Mouse (Mus musculus) neural tube, embryonic 12.5 days (tissue): ENCODE measurements at regions not wholly inside any gene's neighbourhood (a gene's known extent, or its start where the extent isn't known, plus 50 kb on each side); places are given as distances from the start of the nearest gene placed in this dataset.

Experiments used
- ATAC-seq: fragments of 200-750 bp; cut with Nextera tagmentation; 2 replicates; pipeline ENCODE4 v1.8.0; 2017; ENCODE audit warnings: low read depth, mild to moderate bottlenecking, moderate TSS enrichment, moderate library complexity; ENCODE audit not compliant: low FRiP score
- H3K27ac ChIP-seq: fragments of 300-500 bp; sonication (generic); 2 replicates; pipeline ENCODE4 v1.5.1; 2016
- H3K27me3 ChIP-seq: fragments of 300-500 bp; sonication (generic); replicated peaks from 2 replicates; pipeline ENCODE4 v1.6.1; 2016; ENCODE audit warnings: mild to moderate bottlenecking
- H3K36me3 ChIP-seq: fragments of 300-500 bp; sonication (generic); 2 replicates; pipeline ENCODE4 v1.6.1; 2016; ENCODE audit warnings: mild to moderate bottlenecking
- H3K4me1 ChIP-seq: fragments of 300-500 bp; sonication (generic); 2 replicates; pipeline ENCODE4 v1.6.1; 2016
- H3K4me2 ChIP-seq: fragments of 300-500 bp; sonication (generic); replicated peaks from 2 replicates; pipeline ENCODE4 v1.6.1; 2016; ENCODE audit warnings: mild to moderate bottlenecking
- H3K4me3 ChIP-seq: fragments of 300-500 bp; sonication (generic); 2 replicates; pipeline ENCODE4 v1.5.1; 2016
- H3K9ac ChIP-seq: fragments of 300-500 bp; sonication (generic); 2 replicates; pipeline ENCODE4 v1.6.1; 2016; ENCODE audit warnings: mild to moderate bottlenecking
- H3K9me3 ChIP-seq: fragments of 300-500 bp; sonication (generic); 2 replicates; pipeline ENCODE4 v1.6.1; 2016; ENCODE audit warnings: mild to moderate bottlenecking
- WGBS: fragments of 180-500 bp; shearing (Covaris S2); methylation state at CpG from one replicate; pipeline ENCODE4 v1.1.7; 2016; 5-methylcytosine and 5-hydroxymethylcytosine counted together

- no peaks in the 10 kb centered on the region for H3K4me1 ChIP-seq
- no peaks in the 10 kb centered on the region for H3K36me3 ChIP-seq
- 49% methylated on average over 3 of the region's 3 CpGs for WGBS
- no peak overlapping the region for H3K9ac ChIP-seq
- no peak overlapping the region for H3K4me2 ChIP-seq
- H3K9me3 ChIP-seq: no peaks in the 10 kb centered on the region
- no peak overlapping the region for H3K27ac ChIP-seq
- no peak overlapping the region for H3K4me3 ChIP-seq
- H3K27me3 ChIP-seq: no peaks in the 10 kb centered on the region
- ATAC-seq: no peak
These were observed 547.2 kb downstream of the Nr4a2 start for GRCm38 (mm10) chr2:56576588-56576987.

DNA sequence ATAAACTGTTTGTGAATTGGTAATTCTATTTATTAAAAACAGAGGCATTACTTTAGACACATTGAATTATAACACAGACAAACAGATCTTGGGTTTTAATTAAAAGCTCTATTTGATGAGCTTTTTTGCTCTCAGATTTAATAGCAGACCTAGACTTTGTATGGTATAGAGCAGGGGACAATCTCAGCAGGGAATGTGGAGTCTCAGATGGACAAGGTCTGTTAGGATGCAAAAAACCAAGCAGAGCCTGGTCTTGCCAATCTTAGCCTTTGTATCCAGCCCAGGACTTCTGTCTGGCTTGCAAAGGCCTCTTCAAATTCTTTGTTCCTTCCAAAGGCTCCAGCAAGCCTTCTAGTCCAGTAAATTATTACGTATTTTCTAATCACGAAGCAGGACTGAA is 551.0 kb downstream of the Nr4a2 start:
- no peaks in the 10 kb centered on the region for H3K27me3 ChIP-seq
- WGBS: 87% methylated on average over 2 of the region's 2 CpGs
- H3K9me3 ChIP-seq: no peaks in the 10 kb centered on the region
- H3K4me2 ChIP-seq: no peak overlapping the region
- no peaks in the 10 kb centered on the region for H3K4me1 ChIP-seq
- H3K36me3 ChIP-seq: no peaks in the 10 kb centered on the region
- H3K4me3 ChIP-seq: no peak overlapping the region
- H3K9ac ChIP-seq: no peak overlapping the region
- no peak overlapping the region for H3K27ac ChIP-seq
- no peak for ATAC-seq

- Histone ChIP-seq H3K4me1 (no peaks in the 10 kb centered on the region), H3K9me3 (no peaks in the 10 kb centered on the region), H3K27ac (no peak overlapping the region), H3K36me3 (no peaks in the 10 kb centered on the region), H3K27me3 (no peaks in the 10 kb centered on the region), H3K4me3 (no peak overlapping the region), H3K9ac (no peak overlapping the region), H3K4me2 (no peak overlapping the region)
- ATAC-seq: no peak
- 80% methylated on average over 2 of the region's 2 CpGs for WGBS
These were observed 562.5 kb downstream of the Nr4a2 start for GRCm38 (mm10) chr2:56561321-56561720.

- Histone ChIP-seq H3K9me3 (no peaks in the 10 kb centered on the region), H3K27me3 (no peaks in the 10 kb centered on the region), H3K4me1 (no peaks in the 10 kb centered on the region), H3K4me3 (no peak overlapping the region), H3K4me2 (no peak overlapping the region), H3K36me3 (no peaks in the 10 kb centered on the region), H3K27ac (no peak overlapping the region), H3K9ac (no peak overlapping the region)
- no peak for ATAC-seq
- WGBS: 71% methylated on average over 7 of the region's 7 CpGs
These were observed 571.4 kb downstream of the Nr4a2 start for GRCm38 (mm10) chr2:56552197-56552964.

DNA sequence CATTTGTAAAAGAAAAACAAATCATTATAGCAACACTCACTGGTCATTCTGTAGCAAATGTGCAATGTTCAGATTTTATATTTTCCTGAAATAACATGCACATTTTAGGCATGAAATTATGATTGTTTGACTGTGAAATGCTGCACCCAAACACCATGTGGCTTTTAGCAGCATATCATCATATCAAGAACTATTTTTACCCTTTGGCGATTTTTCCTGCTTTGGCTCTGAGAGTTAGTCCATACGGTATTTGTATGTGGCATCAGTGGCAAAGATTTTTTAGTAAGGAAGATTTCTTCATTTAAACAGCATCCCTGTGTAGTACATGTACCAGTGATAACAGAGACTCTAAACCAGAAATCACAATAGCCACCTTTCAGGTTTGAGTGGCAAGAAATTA is 573.6 kb downstream of the Nr4a2 start:
- no peak for ATAC-seq
- Histone ChIP-seq H3K36me3 (no peaks in the 10 kb centered on the region), H3K4me3 (no peak overlapping the region), H3K4me1 (no peaks in the 10 kb centered on the region), H3K9ac (no peak overlapping the region), H3K27ac (no peak overlapping the region), H3K4me2 (no peak overlapping the region), H3K9me3 (no peaks in the 10 kb centered on the region), H3K27me3 (no peaks in the 10 kb centered on the region)
- 91% methylated on average over 2 of the region's 2 CpGs for WGBS

GRCm38 (mm10) chr2:56540714-56541113 is 583.1 kb downstream of the Nr4a2 start:
- Histone ChIP-seq H3K27ac (no peak overlapping the region), H3K27me3 (no peaks in the 10 kb centered on the region), H3K4me2 (no peak overlapping the region), H3K4me3 (no peak overlapping the region), H3K36me3 (no peaks in the 10 kb centered on the region), H3K9me3 (no peaks in the 10 kb centered on the region), H3K9ac (no peak overlapping the region), H3K4me1 (no peaks in the 10 kb centered on the region)
- 65% methylated on average over 2 of the region's 2 CpGs for WGBS
- ATAC-seq: 0 out of 2 replicates have a peak, but pooled peaks have one; percentile 53

- 84% methylated on average over 8 of the region's 8 CpGs for WGBS
These were observed 584.0 kb downstream of the Nr4a2 start for GRCm38 (mm10) chr2:56539828-56540227.

DNA sequence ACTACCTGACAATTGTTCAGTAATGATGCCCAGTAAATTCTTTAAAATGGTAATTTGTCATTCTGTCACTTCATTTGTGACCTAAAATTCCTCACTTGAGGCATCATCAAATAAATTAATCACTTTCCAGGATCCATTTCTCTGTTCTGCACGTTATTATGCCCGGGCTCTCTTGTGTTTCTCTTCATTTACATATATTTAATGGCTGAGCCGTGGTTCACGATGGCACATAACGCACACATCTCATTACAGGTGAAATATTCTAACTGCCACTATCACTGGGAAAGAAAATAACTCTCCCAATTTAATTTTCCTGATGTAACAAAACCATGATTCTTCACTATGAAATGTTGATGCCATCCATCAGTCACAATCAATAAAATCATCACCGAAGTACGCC is 604.4 kb downstream of the Nr4a2 start:
- Histone ChIP-seq H3K9me3 (no peaks in the 10 kb centered on the region), H3K4me1 (no peaks in the 10 kb centered on the region), H3K36me3 (no peaks in the 10 kb centered on the region), H3K4me2 (no peak overlapping the region), H3K9ac (no peak overlapping the region), H3K27me3 (no peaks in the 10 kb centered on the region), H3K4me3 (no peak overlapping the region), H3K27ac (no peak overlapping the region)
- peak; percentile 65; the same call in 1 of the 2 replicates for ATAC-seq
- 54% methylated on average over 7 of the region's 7 CpGs for WGBS

More at GRCm38 (mm10) chr2:56539828-56540227, 584.0 kb downstream of the Nr4a2 start:
- no peak overlapping the region for H3K27ac ChIP-seq
- H3K4me1 ChIP-seq: no peaks in the 10 kb centered on the region
- H3K9me3 ChIP-seq: no peaks in the 10 kb centered on the region
- H3K4me3 ChIP-seq: no peak overlapping the region
- ATAC-seq: peak; percentile 50; the same call in 1 of the 2 replicates
- H3K36me3 ChIP-seq: no peaks in the 10 kb centered on the region
- no peak overlapping the region for H3K9ac ChIP-seq
- no peaks in the 10 kb centered on the region for H3K27me3 ChIP-seq
- no peak overlapping the region for H3K4me2 ChIP-seq
